Mouse (Mus musculus) thymus, adult 2 months (tissue): Measurements from ENCODE around the gene Zfp819. TPM values are rescaled to one million over a fixed set of nuclear protein-coding genes. Genes with fewer than 3 reads are reported as not detected.

Experiments
- DNase-seq: peaks from one replicate; pipeline ENCODE4 v3.0.0; 2021
- H3K27ac ChIP-seq: fragments of 200-500 bp; 2 replicates; pipeline ENCODE4 v1.5.1; 2012; ENCODE audit warnings: low read length, control low read depth; ENCODE audit not compliant: control insufficient read depth, insufficient read depth
- H3K27me3 ChIP-seq: fragments of 200-500 bp; 2 replicates; pipeline ENCODE4 v1.6.1; 2012; ENCODE audit warnings: mild to moderate bottlenecking, low read length, moderate library complexity, mixed read lengths; ENCODE audit not compliant: control insufficient read depth, insufficient read depth
- H3K36me3 ChIP-seq: fragments of 200-500 bp; 2 replicates; pipeline ENCODE4 v1.6.1; 2012; ENCODE audit warnings: mild to moderate bottlenecking, low read length, moderate library complexity; ENCODE audit not compliant: control insufficient read depth, insufficient read depth
- H3K4me1 ChIP-seq: fragments of 200-500 bp; replicated peaks from 2 replicates; pipeline ENCODE4 v1.6.1; 2012; ENCODE audit warnings: low read length; ENCODE audit not compliant: control insufficient read depth, insufficient read depth
- H3K4me3 ChIP-seq: fragments of 200-500 bp; 2 replicates; pipeline ENCODE4 v1.5.1; 2012; ENCODE audit warnings: mild to moderate bottlenecking, low read length, control low read depth, moderate library complexity; ENCODE audit not compliant: control insufficient read depth, insufficient read depth
- CTCF ChIP-seq: fragments of 200-500 bp; IDR thresholded peaks from 2 replicates; pipeline ENCODE4 v1.5.1; 2012; ENCODE audit warnings: mild to moderate bottlenecking, control low read depth, low read length, moderate library complexity, borderline replicate concordance; ENCODE audit not compliant: control insufficient read depth, poor library complexity, insufficient read depth; ENCODE audit errors: extremely low read depth
- POLR2A ChIP-seq: fragments of 200-500 bp; IDR thresholded peaks from 2 replicates; pipeline ENCODE4 v1.6.1; 2012; ENCODE audit warnings: mild to moderate bottlenecking, low read length, control low read depth, moderate library complexity; ENCODE audit not compliant: control insufficient read depth, poor library complexity, insufficient read depth; ENCODE audit errors: extremely low read depth
- WGBS: fragments of 180-500 bp; shearing (Covaris S2); methylation state at CpG from one replicate; pipeline ENCODE4 v1.1.7; 2018; 5-methylcytosine and 5-hydroxymethylcytosine counted together
- polyA plus RNA-seq: library from polyadenylated mRNA; depleted of rRNA; stranded (reverse); fragments of >200 nt; gene quantifications from 2 replicates; pipeline ENCODE4 v1.2.3, GENCODE M21; 2012; rRNA removed

Zfp819 gene
- polyA plus RNA-seq, result 0.07 and 0.08 TPM in 2 replicates

- H3K4me1 ChIP-seq, result peaks cover 4% of the 10 kb centered on the region; the same call in 1 of the 2 replicates
- no peaks in the 10 kb centered on the region for H3K36me3 ChIP-seq
- no peak within 1 kb of the TSS for H3K27ac ChIP-seq
- DNase-seq, result peak; percentile 29
- no peaks in the 10 kb centered on the region for H3K27me3 ChIP-seq
- H3K4me3 ChIP-seq, result no peak within 1 kb of the TSS
- no peak for TF ChIP-seq POLR2A
- no peak for TF ChIP-seq CTCF
- WGBS, result 21% methylated on average over 41 of the region's 41 CpGs
Observed at GRCm38 (mm10) chr7:43606896-43607742, at the start of gene Zfp819. Gene Zfp819 (plus strand): TSS chr7:43607169.

GRCm38 (mm10) chr7:43562006-43562633 is 44.8 kb upstream of the Zfp819 start, which contains the start of gene Zfp658:
Gene Zfp658 (plus strand): TSS chr7:43562256.
- Histone ChIP-seq H3K36me3 (no peaks in the 10 kb centered on the region), H3K4me3 (peak within 1 kb of the TSS; percentile 79), H3K27ac (peak within 1 kb of the TSS; percentile 37), H3K4me1 (peaks cover 16% of the 10 kb centered on the region), H3K27me3 (no peaks in the 10 kb centered on the region)
- peak; percentile 72 for DNase-seq
- WGBS, result under 1% methylated on average over 27 of the region's 27 CpGs
- TF ChIP-seq POLR2A (no peak), CTCF (0 out of 2 replicates have a peak, but pooled peaks have one; percentile 25)

DNA sequence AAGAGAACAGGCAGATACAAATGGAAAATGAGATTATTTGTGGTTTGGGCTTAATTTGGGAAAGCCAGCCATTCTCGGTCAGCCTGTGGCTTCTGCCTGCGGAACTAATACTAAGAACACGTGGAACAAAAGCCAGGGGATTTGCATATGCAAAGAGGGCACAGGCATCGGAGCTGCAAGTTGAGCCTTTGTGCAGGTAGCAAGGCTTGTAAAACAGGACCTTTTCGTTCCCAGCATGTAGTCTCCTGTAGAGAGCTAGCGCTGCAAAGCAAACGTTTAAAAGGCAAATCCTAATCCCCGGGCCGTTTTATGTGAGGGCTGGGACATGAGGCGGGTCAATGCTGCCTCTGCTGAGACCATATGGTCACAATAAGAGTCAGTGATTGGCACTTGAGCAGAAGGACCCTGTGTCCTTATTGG is 44.3 kb upstream of the Zfp819 start:
- peaks cover 16% of the 10 kb centered on the region for H3K4me1 ChIP-seq
- WGBS, result 1% methylated on average over 10 of the region's 10 CpGs
- peak overlapping the region; percentile 37; the same call in 1 of the 2 replicates for H3K27ac ChIP-seq

DNA sequence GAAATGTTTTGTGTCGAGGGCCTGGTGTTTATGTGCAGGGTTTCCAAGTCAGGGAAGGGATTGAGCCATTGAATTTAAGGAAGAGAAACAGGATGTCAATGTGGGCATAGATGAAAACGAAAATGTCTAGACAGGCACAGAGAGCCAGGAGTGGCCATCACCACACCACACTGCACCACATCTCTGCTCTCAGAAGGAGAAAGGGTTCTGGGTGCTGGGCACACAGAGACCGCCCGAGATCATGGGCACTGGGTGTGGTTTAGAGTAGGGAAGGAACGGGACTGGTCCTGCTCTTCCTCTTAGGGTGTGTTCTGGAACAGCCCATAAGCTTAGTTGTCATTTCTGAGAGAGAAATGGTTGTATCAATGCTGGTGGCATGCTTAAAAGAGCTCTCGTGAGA is 43.7 kb upstream of the Zfp819 start:
- Histone ChIP-seq H3K27me3 (no peaks in the 10 kb centered on the region), H3K4me1 (peaks cover 16% of the 10 kb centered on the region), H3K4me3 (no peak overlapping the region), H3K27ac (no peak overlapping the region), H3K36me3 (no peaks in the 10 kb centered on the region)
- WGBS, result 15% methylated on average over 6 of the region's 6 CpGs
- TF ChIP-seq POLR2A (no peak), CTCF (no peak)
- no peak for DNase-seq

More for the DNA sequence above, 44.3 kb upstream of the Zfp819 start:
- Histone ChIP-seq H3K27me3 (no peaks in the 10 kb centered on the region), H3K36me3 (no peaks in the 10 kb centered on the region), H3K4me3 (peak overlapping the region; percentile 79)
- no peak for DNase-seq
- TF ChIP-seq CTCF, result no peak
- no peak for TF ChIP-seq POLR2A

DNA sequence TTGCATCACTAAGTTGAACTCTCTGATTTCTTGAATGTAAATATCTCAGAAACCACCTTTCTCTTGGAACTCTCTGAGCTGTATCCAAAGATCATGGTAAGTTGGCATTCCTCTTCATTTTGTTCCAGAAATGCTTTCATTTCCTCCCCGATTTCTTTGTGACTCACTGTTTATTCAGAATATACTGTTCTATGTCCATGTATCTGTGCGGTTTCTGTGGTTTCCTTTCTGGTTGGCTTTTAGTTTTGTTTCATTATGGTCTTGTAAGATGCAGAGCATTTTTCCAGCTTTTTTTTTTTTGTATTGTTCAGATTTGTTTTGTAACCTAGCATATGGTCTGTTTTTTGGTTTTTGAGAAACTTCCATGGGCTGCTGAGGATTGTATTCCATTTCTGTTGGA is 35.8 kb upstream of the Zfp819 start:
- no peak overlapping the region for H3K4me3 ChIP-seq
- DNase-seq, result no peak
- WGBS, result 70% methylated on average over 2 of the region's 2 CpGs
- no peak for TF ChIP-seq CTCF
- no peak for TF ChIP-seq POLR2A
- no peak overlapping the region for H3K27ac ChIP-seq
- 0 out of 2 replicates have a peak, but pooled peaks cover 8% of the 10 kb centered on the region for H3K36me3 ChIP-seq
- no peaks in the 10 kb centered on the region for H3K27me3 ChIP-seq
- H3K4me1 ChIP-seq, result no peaks in the 10 kb centered on the region

DNA sequence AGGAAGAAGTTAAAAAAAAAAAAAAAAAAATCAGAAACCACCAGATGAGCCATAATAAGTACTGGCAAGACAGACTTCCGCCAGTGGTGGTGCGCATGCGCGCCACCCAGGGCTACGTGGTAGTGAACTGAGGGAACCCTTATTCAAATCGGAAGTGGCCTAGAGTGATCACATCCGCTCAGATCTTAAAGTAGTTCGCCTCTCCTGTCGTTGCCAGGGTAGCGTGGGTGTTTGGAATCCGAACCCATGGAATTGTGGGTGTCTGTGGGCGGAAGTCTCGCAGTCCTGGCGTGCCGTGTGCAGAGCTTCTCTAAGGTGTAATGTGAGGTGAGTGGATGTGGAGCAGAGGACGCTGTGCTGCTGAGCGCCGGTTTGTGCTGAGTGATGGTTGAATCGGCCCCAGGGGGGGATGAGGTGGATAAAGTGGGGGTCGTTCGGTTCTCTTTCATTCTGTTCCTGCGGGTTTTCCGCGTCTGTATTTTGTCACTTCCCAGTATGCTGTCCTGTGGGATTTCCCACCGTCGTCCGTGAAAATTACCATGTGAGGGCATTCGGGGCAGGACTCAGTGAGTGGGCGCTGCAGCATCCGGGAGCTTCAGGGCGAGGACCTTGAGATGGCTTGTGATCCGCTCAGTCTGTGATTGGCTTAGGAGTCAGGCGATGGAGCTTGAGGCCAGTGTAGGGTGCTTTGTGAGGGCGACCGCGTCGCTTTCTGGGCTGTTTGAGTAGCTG is 27.4 kb upstream of the Zfp819 start, which contains the start of gene Zfp719:
Gene Zfp719, plus strand, starts transcription at position 171 of the 732 bp plus-strand sequence.
- under 1% methylated on average over 37 of the region's 37 CpGs for WGBS
- Histone ChIP-seq H3K36me3 (no peaks in the 10 kb centered on the region; the same call in none of the 2 replicates), H3K27me3 (no peaks in the 10 kb centered on the region), H3K4me1 (peaks cover 6% of the 10 kb centered on the region), H3K27ac (peak within 1 kb of the TSS; percentile 74), H3K4me3 (peak within 1 kb of the TSS; percentile 68)
- no peak for TF ChIP-seq CTCF
- peak; percentile 58; the same call in 1 of the 2 replicates for TF ChIP-seq POLR2A
- peak; percentile 89 for DNase-seq
